Mouse (Mus musculus) limb, embryonic 11.5 days (tissue): Measurements from ENCODE around the gene Inha. TPM values are rescaled to one million over a fixed set of nuclear protein-coding genes. Genes with fewer than 3 reads are reported as not detected.
A peak's percentile ranks its signal among the peaks of the same experiment; 100 is the strongest.

Experiments used
- ATAC-seq: fragments of 200-750 bp; cut with Nextera tagmentation; 2 replicates; pipeline ENCODE4 v1.8.0; 2017; ENCODE audit warnings: low read depth; ENCODE audit not compliant: insufficient number of reproducible peaks, low FRiP score, low TSS enrichment
- DNase-seq: peaks from one replicate; pipeline ENCODE4 v3.0.0-alpha.2; 2015; ENCODE audit warnings: low spot score
- H3K27ac ChIP-seq: fragments of 300-500 bp; sonication (generic); replicated peaks from 2 replicates; pipeline ENCODE4 v1.5.1; 2014; ENCODE audit warnings: low read depth, mild to moderate bottlenecking, low read length
- H3K27me3 ChIP-seq: fragments of 300-500 bp; sonication (generic); 2 replicates; pipeline ENCODE4 v1.6.1; 2014; ENCODE audit warnings: mild to moderate bottlenecking, low read length, mixed read lengths; ENCODE audit not compliant: control insufficient read depth, insufficient read depth
- H3K36me3 ChIP-seq: fragments of 300-500 bp; sonication (generic); 2 replicates; pipeline ENCODE4 v1.6.1; 2014; ENCODE audit warnings: mild to moderate bottlenecking, low read length, moderate library complexity, mixed read lengths; ENCODE audit not compliant: control insufficient read depth, insufficient read depth
- H3K4me1 ChIP-seq: fragments of 300-500 bp; sonication (generic); 2 replicates; pipeline ENCODE4 v1.6.1; 2014; ENCODE audit warnings: low read length, mixed read lengths; ENCODE audit not compliant: control insufficient read depth, insufficient read depth
- H3K4me2 ChIP-seq: fragments of 300-500 bp; sonication (generic); 2 replicates; pipeline ENCODE4 v1.6.1; 2014; ENCODE audit warnings: low read depth, mild to moderate bottlenecking, moderate library complexity; ENCODE audit not compliant: severe bottlenecking
- H3K4me3 ChIP-seq: fragments of 300-500 bp; sonication (generic); 2 replicates; pipeline ENCODE4 v1.5.1; 2014; ENCODE audit warnings: low read depth, low read length
- H3K9ac ChIP-seq: fragments of 300-500 bp; sonication (generic); 2 replicates; pipeline ENCODE4 v1.6.1; 2014; ENCODE audit warnings: mild to moderate bottlenecking, low read length
- H3K9me3 ChIP-seq: fragments of 300-500 bp; sonication (generic); 2 replicates; pipeline ENCODE4 v1.6.1; 2016; ENCODE audit warnings: low read length; ENCODE audit not compliant: control insufficient read depth
- WGBS: fragments of 180-500 bp; shearing (Covaris S2); extraction: QIAGEN DNeasy Blood & Tissue Kit; methylation state at CpG from one replicate; pipeline ENCODE4 v1.1.7; 2014; 5-methylcytosine and 5-hydroxymethylcytosine counted together
- polyA plus RNA-seq: library from polyadenylated mRNA; unstranded; fragments of >200 nt; fragmentation: Nextera tagmentation; extraction: Ambion mirVana; gene quantifications from 2 replicates; pipeline ENCODE4 v1.2.1, GENCODE M21; 2014

The Inha gene
- polyA plus RNA-seq, 1 experiment from 2014 or later, result 2.3 TPM

DNA sequence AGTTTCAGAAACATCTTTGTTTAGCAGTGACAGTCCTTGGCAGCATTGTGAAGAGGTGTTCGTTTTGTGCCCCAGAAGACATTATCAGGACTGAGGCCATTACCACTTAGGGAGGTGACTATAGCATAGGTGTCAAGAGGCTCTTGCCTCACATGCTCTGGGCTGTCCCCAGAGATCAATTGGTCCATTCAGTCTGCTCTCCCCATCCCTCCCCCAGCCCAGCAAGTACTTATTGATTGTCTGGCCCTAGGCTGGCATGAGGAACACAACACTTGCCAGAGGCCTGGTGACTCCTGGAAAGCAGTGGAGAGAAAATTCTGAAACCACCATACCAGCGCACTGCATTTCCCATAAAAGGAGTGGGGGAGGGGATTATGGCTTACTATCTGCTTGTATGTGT lies 30.7 kb downstream of the Inha start:
- no peak overlapping the region for H3K9ac ChIP-seq
- no peak overlapping the region for H3K27ac ChIP-seq
- H3K9me3 ChIP-seq, result no peaks in the 10 kb centered on the region
- H3K4me3 ChIP-seq, result no peak overlapping the region
- DNase-seq (no peak), ATAC-seq (no peak)
- no peak overlapping the region for H3K4me2 ChIP-seq
- WGBS, result 78% methylated on average over 2 of the region's 2 CpGs
- H3K4me1 ChIP-seq, result no peaks in the 10 kb centered on the region
- H3K27me3 ChIP-seq, result no peaks in the 10 kb centered on the region
- H3K36me3 ChIP-seq, result no peaks in the 10 kb centered on the region

DNA sequence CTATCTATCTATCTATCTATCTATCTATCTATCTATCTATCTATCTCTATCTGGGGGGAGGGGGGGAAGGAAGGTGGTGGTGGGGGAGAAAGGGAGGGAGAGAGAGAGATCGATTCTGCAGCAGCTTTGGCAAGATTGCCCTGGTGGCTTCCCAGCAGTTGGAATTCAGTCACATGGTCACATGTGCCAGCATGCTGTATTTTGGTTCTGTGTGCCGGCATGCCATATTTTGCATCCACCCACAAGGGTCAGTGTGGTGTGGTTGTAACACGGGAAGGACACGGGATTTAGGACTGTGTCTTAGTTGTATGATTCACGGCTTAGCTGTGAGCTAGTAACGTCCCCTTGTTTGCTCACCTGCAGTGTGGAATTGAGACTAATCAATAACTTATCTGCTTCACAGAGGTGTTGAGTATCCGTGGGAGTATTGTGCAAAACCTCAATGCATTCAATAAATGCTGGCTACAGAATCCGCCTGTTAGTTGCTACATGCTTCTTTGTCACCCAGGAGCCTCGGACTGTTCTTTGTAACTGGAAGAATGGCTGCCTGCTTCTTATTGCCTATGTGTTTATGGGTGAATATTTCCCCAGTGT lies 31.8 kb downstream of the Inha start:
- WGBS, result 83% methylated on average over 9 of the region's 9 CpGs
- Histone ChIP-seq H3K4me3 (no peak overlapping the region), H3K9ac (no peak overlapping the region), H3K36me3 (no peaks in the 10 kb centered on the region), H3K27me3 (no peaks in the 10 kb centered on the region), H3K4me1 (no peaks in the 10 kb centered on the region), H3K27ac (no peak overlapping the region), H3K9me3 (no peaks in the 10 kb centered on the region), H3K4me2 (no peak overlapping the region)
- DNase-seq, result no peak
- no peak for ATAC-seq

DNA sequence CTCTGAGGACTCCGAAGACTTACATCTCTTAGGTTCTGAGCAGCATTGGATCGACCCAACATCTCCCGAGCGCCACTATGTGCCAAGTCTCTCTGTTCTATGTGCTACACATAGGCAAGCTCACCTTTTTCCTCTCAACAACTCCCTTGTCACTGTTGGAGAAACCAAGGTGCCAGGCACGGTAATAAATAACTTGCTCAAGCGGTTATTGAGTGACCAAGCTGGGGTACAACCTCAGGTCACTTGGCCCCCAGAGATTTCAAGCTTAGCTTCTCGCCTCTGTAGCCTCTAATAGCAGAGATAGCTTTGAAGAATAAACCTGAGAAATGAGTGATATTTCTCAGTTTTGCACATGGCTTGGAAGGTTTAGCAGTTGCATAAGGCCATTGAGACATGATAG lies 34.6 kb downstream of the Inha start:
- no peak for ATAC-seq
- no peak for DNase-seq
- Histone ChIP-seq H3K9ac (no peak overlapping the region), H3K4me3 (no peak overlapping the region), H3K27ac (no peak overlapping the region), H3K4me1 (peaks cover 4% of the 10 kb centered on the region; the same call in 1 of the 2 replicates), H3K36me3 (no peaks in the 10 kb centered on the region), H3K27me3 (no peaks in the 10 kb centered on the region), H3K4me2 (no peak overlapping the region), H3K9me3 (no peaks in the 10 kb centered on the region)
- WGBS, result 91% methylated on average over 7 of the region's 7 CpGs

DNA sequence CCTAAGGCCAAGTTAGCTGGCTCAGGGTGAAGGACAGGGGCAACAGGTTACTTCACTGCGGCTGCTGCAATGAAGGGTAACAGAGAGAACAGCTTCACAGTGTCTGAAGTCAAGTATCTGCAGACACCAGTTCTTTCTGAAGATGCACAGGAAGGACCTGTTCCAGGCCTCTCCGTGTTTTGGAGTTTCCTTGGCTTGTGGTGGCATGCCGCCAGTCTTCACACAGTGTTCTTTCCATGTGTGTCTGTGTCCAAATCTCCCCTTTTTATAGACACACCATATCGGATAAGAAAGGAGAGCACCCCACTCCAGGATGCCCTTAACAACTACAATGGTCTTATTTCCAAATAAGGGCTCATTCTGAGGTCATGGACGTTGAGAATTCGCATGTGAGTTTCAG lies 37.5 kb downstream of the Inha start:
- DNase-seq (no peak), ATAC-seq (no peak)
- Histone ChIP-seq H3K9ac (no peak overlapping the region), H3K27me3 (no peaks in the 10 kb centered on the region), H3K27ac (no peak overlapping the region), H3K4me2 (no peak overlapping the region), H3K36me3 (no peaks in the 10 kb centered on the region), H3K9me3 (no peaks in the 10 kb centered on the region), H3K4me1 (peaks cover 9% of the 10 kb centered on the region), H3K4me3 (no peak overlapping the region)
- 91% methylated on average over 6 of the region's 6 CpGs for WGBS

DNA sequence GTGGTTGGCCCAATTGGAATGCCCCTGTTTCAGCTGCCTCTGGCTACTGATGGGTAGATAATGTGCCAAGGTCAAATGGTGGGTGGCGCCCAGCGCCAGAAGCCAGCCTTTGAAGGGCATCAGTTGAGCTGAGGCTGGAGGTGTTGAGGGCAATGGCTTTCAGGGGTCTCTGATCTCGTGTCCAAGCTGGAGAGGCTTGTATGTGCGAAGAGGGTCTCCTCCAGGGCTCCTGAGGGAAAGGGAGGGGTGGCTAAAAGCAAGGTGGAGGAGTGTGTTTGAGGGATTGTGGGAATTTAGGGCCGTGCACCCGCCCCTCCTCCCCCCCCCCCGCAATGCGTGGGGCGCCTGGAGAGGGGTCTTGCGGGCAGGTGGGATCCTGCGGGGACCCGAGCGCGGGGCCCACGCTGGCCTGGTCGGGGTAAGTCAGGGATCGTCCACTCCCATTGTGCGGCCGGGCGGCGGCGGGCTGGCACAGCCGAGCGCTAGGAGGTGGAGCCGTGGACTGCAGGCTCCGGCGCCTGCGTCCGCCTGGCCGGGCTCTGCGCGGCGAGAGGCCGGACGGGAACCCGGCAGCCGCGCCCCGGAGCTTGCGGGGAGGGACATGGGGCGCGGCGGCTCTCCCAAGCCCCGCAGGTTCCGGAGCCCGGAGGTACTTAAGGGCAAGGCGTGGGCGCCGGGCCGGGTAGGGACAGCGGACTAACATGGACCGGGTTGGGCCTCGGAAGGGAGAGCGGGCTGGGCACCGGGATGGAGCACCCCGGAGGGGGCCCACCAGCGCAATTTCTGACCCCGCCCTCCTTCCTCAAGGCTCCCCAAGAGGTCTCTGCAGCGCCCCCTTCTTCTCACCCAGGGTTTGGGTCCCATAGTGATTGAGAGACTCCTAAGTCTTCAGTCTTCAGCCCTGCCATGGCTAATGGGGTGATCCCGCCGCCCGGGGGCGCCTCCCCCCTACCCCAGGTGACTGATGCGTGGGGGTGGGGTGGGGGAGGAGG lies 39.4 kb downstream of the Inha start, which contains the start of gene Slc4a3:
Slc4a3 (plus strand) TSS at position 302 of the 992 bp plus-strand sequence.
- no peaks in the 10 kb centered on the region for H3K9me3 ChIP-seq
- H3K27ac ChIP-seq, result peak within 1 kb of the TSS; percentile 70; the same call in 1 of the 2 replicates
- DNase-seq (peak; percentile 79), ATAC-seq (peak; percentile 71)
- H3K9ac ChIP-seq, result peak within 1 kb of the TSS; percentile 64
- no peaks in the 10 kb centered on the region for H3K27me3 ChIP-seq
- peak within 1 kb of the TSS; percentile 61 for H3K4me3 ChIP-seq
- no peaks in the 10 kb centered on the region; the same call in 1 of the 2 replicates for H3K36me3 ChIP-seq
- H3K4me1 ChIP-seq, result peaks cover 9% of the 10 kb centered on the region
- H3K4me2 ChIP-seq, result peak within 1 kb of the TSS; percentile 68
- 1% methylated on average over 49 of the region's 64 CpGs for WGBS

DNA sequence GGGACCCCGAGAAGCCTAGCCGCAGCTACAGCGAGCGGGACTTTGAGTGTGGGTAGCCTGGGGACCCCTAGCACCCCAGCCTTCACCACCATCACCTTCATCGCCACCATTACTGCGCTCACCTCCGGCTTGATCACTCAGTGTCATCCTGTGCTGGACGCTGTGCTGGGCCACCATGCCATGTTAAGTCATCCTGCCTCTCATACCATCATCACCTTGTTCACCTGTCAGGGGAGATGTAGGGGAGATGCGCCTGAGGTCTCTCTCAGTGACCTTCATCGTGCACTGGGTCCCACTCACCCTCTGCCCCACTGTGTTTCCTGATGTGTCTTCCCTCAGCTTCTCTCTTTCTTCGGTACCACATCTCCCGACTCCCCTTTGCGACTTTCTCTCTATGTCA lies 40.5 kb downstream of the Inha start:
- WGBS, result 91% methylated on average over 13 of the region's 13 CpGs
- Histone ChIP-seq H3K36me3 (peaks cover 5% of the 10 kb centered on the region), H3K4me2 (peak overlapping the region; percentile 68; the same call in 1 of the 2 replicates), H3K9me3 (no peaks in the 10 kb centered on the region), H3K9ac (no peak overlapping the region), H3K27ac (no peak overlapping the region), H3K27me3 (no peaks in the 10 kb centered on the region), H3K4me1 (peaks cover 9% of the 10 kb centered on the region), H3K4me3 (peak overlapping the region; percentile 61; the same call in 1 of the 2 replicates)
- ATAC-seq, result no peak
- no peak for DNase-seq

DNA sequence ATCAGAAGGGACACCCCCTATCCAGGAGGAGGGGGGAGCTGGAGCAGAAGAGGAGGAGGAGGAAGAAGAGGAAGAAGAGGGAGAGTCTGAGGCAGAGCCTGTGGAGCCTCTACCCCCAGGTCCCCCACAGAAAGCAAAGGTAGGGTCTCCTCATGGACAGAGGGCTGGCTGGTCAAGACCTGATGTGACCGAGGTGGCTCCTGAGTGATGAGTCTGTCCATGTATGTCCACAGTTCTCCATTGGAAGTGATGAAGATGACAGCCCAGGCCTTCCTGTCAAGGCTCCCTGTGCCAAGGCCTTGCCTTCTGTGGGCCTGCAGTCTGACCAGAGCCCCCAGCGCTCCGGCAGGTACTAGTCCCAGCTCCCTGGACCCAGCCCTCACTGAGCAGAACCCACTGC lies 41.2 kb downstream of the Inha start:
- Histone ChIP-seq H3K27me3 (no peaks in the 10 kb centered on the region), H3K4me1 (peaks cover 9% of the 10 kb centered on the region), H3K36me3 (peaks cover 5% of the 10 kb centered on the region), H3K9ac (no peak overlapping the region), H3K4me3 (no peak overlapping the region), H3K4me2 (no peak overlapping the region), H3K9me3 (no peaks in the 10 kb centered on the region), H3K27ac (no peak overlapping the region)
- ATAC-seq, result no peak
- no peak for DNase-seq
- 97% methylated on average over 3 of the region's 3 CpGs for WGBS

DNA sequence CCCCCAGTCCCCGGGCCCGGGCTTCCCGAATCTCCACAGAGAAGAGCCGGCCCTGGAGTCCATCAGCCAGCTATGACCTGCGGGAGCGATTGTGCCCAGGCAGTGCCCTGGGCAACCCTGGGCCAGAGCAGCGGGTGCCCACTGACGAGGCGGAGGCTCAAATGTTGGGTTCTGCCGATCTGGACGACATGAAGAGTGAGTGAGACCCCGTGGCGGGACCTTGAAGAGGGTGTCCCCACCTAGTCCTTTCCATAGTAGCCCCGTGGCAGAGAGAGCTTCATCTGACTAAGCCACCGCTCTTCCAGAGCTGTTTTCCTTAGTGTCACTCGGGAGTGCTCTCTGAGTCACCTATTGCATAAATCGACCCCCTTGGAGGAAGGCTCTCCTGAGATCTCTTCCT lies 42.0 kb downstream of the Inha start:
- DNase-seq (no peak), ATAC-seq (no peak)
- no peak overlapping the region for H3K9ac ChIP-seq
- no peak overlapping the region for H3K4me3 ChIP-seq
- H3K9me3 ChIP-seq, result no peaks in the 10 kb centered on the region
- no peaks in the 10 kb centered on the region for H3K27me3 ChIP-seq
- H3K36me3 ChIP-seq, result peaks cover 5% of the 10 kb centered on the region
- WGBS, result 89% methylated on average over 17 of the region's 17 CpGs
- peaks cover 9% of the 10 kb centered on the region for H3K4me1 ChIP-seq
- H3K27ac ChIP-seq, result no peak overlapping the region
- H3K4me2 ChIP-seq, result no peak overlapping the region
